Mouse (Mus musculus): Measurements from ENCODE around the gene Plekhm2. TPM values are rescaled to one million over a fixed set of nuclear protein-coding genes. Genes with fewer than 3 reads are reported as not detected.

Gene Plekhm2
- polyA plus RNA-seq, 1 experiment = 92.9 TPM

- no peak for DNase-seq (ENCODE audit: extremely low spot score in 1 of 2, low spot score in 1 of 2)
Observed at GRCm38 (mm10) chr4:141635991-141636390, 28.7 kb downstream of the Plekhm2 start.

- DNase-seq (ENCODE audit: extremely low spot score in 1 of 2, low spot score in 1 of 2) = no peak
Observed at GRCm38 (mm10) chr4:141632111-141632873, 32.4 kb downstream of the Plekhm2 start.

- no peak for DNase-seq (ENCODE audit: extremely low spot score in 1 of 2, low spot score in 1 of 2)
Observed at GRCm38 (mm10) chr4:141631250-141631649, 33.4 kb downstream of the Plekhm2 start.

- no peak for DNase-seq (ENCODE audit: extremely low spot score in 1 of 2, low spot score in 1 of 2)
Observed at GRCm38 (mm10) chr4:141630021-141630420, 34.7 kb downstream of the Plekhm2 start.

- no peak for DNase-seq (ENCODE audit: extremely low spot score in 1 of 2, low spot score in 1 of 2)
Observed at GRCm38 (mm10) chr4:141628661-141629060, 36.0 kb downstream of the Plekhm2 start.

- DNase-seq (ENCODE audit: extremely low spot score in 1 of 2, low spot score in 1 of 2) = no peak
Observed at GRCm38 (mm10) chr4:141627502-141627901, 37.2 kb downstream of the Plekhm2 start.

- no peak for DNase-seq (ENCODE audit: extremely low spot score in 1 of 2, low spot score in 1 of 2)
Observed at GRCm38 (mm10) chr4:141625774-141626550, 38.7 kb downstream of the Plekhm2 start.

- peak in 1 of 2 experiments; percentile 48 for DNase-seq (ENCODE audit: extremely low spot score in 1 of 2, low spot score in 1 of 2)
Observed at GRCm38 (mm10) chr4:141624983-141625773, 39.5 kb downstream of the Plekhm2 start.

GRCm38 (mm10) chr4:141624134-141624533, 40.6 kb downstream of the Plekhm2 start:
- DNase-seq (ENCODE audit: extremely low spot score in 1 of 2, low spot score in 1 of 2) = no peak

- peak in 1 of 2 experiments; percentile 19 for DNase-seq (ENCODE audit: extremely low spot score in 1 of 2, low spot score in 1 of 2)
Observed at GRCm38 (mm10) chr4:141623666-141624065, 41.0 kb downstream of the Plekhm2 start, which contains the start of gene Slc25a34. Gene Slc25a34, minus strand, starts transcription at chr4:141623821.

GRCm38 (mm10) chr4:141623037-141623436, 41.7 kb downstream of the Plekhm2 start:
- no peak for DNase-seq (ENCODE audit: extremely low spot score in 1 of 2, low spot score in 1 of 2)

- DNase-seq (ENCODE audit: extremely low spot score in 1 of 2, low spot score in 1 of 2) = no peak
Observed at GRCm38 (mm10) chr4:141622580-141622979, 42.1 kb downstream of the Plekhm2 start.

GRCm38 (mm10) chr4:141622091-141622490, 42.6 kb downstream of the Plekhm2 start:
- no peak for DNase-seq (ENCODE audit: extremely low spot score in 1 of 2, low spot score in 1 of 2)

GRCm38 (mm10) chr4:141621297-141621696, 43.4 kb downstream of the Plekhm2 start:
- no peak for DNase-seq (ENCODE audit: extremely low spot score in 1 of 2, low spot score in 1 of 2)

GRCm38 (mm10) chr4:141619299-141619883, 45.3 kb downstream of the Plekhm2 start:
- no peak for DNase-seq (ENCODE audit: extremely low spot score in 1 of 2, low spot score in 1 of 2)

- DNase-seq (ENCODE audit: extremely low spot score in 1 of 2, low spot score in 1 of 2) = peak in 1 of 2 experiments; percentile 61
Observed at GRCm38 (mm10) chr4:141618565-141619243, 46.0 kb downstream of the Plekhm2 start, which contains the start of gene Tmem82. Gene Tmem82, minus strand, starts transcription at chr4:141618633.

- DNase-seq (ENCODE audit: extremely low spot score in 1 of 2, low spot score in 1 of 2) = no peak
Observed at GRCm38 (mm10) chr4:141617863-141618564, 46.7 kb downstream of the Plekhm2 start.

GRCm38 (mm10) chr4:141617299-141617698, 47.4 kb downstream of the Plekhm2 start:
- DNase-seq (ENCODE audit: extremely low spot score in 1 of 2, low spot score in 1 of 2) = peak in 1 of 2 experiments; percentile 52

- DNase-seq (ENCODE audit: extremely low spot score in 1 of 2, low spot score in 1 of 2) = no peak
Observed at GRCm38 (mm10) chr4:141616811-141617210, 47.9 kb downstream of the Plekhm2 start.
